Mouse (Mus musculus): ENCODE measurements around the gene Sema4f.

The Sema4f gene

DNA sequence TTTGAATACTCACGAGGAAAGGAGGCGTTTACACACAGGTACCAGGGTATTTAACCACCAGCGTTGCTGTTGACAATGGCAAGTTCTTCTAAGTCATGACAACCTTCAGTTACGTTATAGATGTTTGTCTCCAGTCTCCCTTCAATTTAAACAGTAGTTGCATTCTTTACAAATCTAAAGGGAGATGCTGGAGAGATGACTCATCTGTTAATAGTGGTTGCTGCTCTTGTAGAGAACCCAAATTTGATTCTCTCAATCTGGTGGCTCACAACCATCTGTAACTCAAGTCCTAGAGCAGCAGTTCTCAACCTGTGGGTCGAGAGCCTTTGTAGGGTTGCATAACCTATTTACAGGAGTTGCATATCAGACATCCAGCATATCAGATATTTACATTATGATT is 71.1 kb downstream of the Sema4f start:
- no peak for DNase-seq

DNA sequence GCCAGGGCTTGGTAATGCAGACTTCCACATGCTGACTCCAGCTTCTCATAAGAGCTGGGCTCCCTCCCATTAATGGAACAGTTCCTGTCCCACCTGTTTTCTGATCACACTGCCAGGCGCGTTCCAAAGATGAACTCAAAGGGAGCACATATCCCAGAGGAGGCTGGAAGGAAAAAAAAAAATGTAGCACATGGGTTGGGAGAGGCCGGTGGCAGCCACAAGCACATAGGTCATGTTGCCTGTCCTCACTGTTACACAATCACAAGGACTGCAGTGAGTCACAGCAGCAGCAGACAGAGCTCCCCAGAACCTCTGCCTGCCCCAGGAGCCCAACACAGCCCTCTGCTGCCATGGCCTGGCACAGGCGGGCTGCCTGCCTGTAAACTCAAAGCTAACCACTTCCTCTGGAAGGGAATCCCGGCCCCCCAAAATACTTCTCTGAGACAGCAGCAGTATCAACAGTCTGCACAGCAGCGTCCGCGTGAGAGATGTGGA is 76.1 kb downstream of the Sema4f start:
- no peak for DNase-seq

DNA sequence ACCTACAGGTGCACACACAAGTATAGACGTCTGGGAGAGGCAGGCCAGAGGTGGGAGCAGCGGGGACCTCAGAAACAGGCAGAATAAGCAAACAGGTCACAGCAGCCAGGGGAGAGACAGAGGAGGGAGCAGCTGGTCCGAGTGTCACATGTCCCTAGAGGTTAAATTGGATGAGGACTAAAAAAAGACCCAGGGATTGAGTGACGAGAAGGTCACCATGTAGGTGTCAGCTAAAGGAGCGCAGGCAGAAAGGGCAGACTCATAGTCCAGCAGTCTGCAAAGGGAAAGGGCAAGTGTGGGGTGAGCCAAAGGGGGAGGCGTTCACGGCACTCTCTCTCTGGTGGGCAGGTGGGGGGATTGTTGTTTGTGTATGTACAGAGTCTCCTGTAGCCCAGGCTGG is 77.1 kb downstream of the Sema4f start:
- no peak for DNase-seq

DNA sequence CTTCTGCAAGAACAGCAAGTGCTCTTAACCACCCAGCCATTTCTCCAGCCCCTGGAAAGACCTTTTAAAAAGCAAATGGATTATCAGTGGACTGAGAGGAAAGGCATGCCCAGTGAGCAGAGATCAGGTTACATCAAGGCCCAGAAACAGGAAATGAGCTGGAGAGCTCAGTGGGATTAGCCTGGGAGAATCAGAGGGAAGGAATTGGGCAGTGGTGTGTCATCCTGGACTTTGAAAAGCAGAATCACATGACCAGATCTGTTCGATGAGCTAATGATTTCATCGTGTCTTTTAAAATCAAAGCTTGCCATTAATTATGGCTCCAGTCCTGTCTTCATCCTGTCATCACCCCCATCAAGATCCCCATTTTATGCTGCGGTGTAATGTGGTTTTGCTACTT is 77.5 kb downstream of the Sema4f start:
- DNase-seq = no peak
